Mouse (Mus musculus): ENCODE results near the gene Platr17. TPM values are rescaled to one million over a fixed set of nuclear protein-coding genes. Genes with fewer than 3 reads are reported as not detected.
"Not testable (repeated sequence)": the region's sequence is repeated elsewhere in the genome, so short reads cannot be mapped to it uniquely, and the experiment has no call there.

The Platr17 gene
- polyA plus RNA-seq, 1 experiment from 2014 or later = 0.55 TPM

DNA sequence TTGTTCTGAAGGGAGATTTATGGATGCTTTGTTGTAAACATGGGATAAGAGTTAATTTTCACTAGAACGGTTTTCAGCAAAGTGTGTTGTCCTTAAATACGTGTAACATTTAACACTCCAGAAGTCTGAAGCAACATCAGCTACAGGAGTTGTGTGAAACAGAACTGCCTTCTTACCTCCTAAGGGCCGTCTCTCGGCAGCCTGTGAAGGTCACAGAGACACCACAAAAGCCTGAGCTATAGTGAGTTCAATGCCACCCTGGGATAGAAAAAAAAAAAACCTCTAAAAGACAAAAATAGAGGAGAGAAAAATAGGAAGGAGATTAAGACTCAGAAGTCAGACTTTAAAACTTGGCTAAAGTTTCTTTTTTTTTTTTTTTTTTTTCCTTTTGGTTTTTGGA, 2.9 kb upstream of the Platr17 start:
- ATAC-seq = no peak
- Histone ChIP-seq H3K4me3 (ENCODE audit: low read depth, low read length) (no peak overlapping the region), H3K27me3 (replicated peaks; ENCODE audit: insufficient read depth, low read length) (no peaks in the 10 kb centered on the region), H3K4me1 (ENCODE audit: insufficient read depth, low read depth, low read length) (no peaks in the 10 kb centered on the region), H3K4me2 (replicated peaks; ENCODE audit: low read depth, low read length) (no peak overlapping the region), H3K9me3 (ENCODE audit: low read length) (no peaks in the 10 kb centered on the region), H3K36me3 (ENCODE audit: insufficient read depth, low read length) (no peaks in the 10 kb centered on the region), H3K27ac (ENCODE audit: low read length) (no peak overlapping the region), H3K9ac (replicated peaks; ENCODE audit: low read depth) (no peak overlapping the region)
- WGBS = 46% methylated on average over 4 of the region's 4 CpGs
- DNase-seq (ENCODE audit: low spot score) = no peak
- TF ChIP-seq CTCF (IDR thresholded peaks at IDR 0.05) = no peak
- no peak for TF ChIP-seq EP300 (IDR thresholded peaks at IDR 0.05)

DNA sequence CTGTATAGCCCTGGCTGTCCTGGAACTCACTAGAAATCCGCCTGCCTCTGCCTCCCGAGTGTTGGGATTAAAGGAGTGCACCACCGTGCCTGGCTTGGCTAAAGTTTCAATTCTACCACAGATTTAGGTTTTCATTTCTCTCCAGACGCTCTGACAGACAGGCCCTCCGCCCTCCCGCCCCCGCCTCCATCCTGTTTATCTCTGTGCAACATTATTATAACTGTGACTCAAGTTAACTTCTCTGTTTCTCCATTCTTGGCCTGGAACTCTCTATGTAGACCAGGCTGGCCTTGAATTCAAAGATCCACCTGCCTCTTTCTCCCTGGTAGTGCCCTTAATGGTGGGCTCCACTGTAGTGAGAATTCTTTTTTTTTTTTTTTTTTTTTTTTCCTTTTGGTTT, 2.4 kb upstream of the Platr17 start:
- WGBS = 57% methylated on average over 7 of the region's 7 CpGs
- H3K4me3 ChIP-seq (ENCODE audit: low read depth, low read length) = no peak overlapping the region
- H3K9me3 ChIP-seq (ENCODE audit: low read length) = no peaks in the 10 kb centered on the region
- H3K4me2 ChIP-seq (replicated peaks; ENCODE audit: low read depth, low read length) = no peak overlapping the region
- no peak overlapping the region for H3K27ac ChIP-seq (ENCODE audit: low read length)
- H3K27me3 ChIP-seq (replicated peaks; ENCODE audit: insufficient read depth, low read length) = no peaks in the 10 kb centered on the region
- no peak for DNase-seq (ENCODE audit: low spot score)
- TF ChIP-seq EP300 (IDR thresholded peaks at IDR 0.05) = no peak
- TF ChIP-seq CTCF (IDR thresholded peaks at IDR 0.05) = no peak
- H3K4me1 ChIP-seq (ENCODE audit: insufficient read depth, low read depth, low read length) = no peaks in the 10 kb centered on the region
- no peaks in the 10 kb centered on the region for H3K36me3 ChIP-seq (ENCODE audit: insufficient read depth, low read length)
- ATAC-seq = no peak
- no peak overlapping the region for H3K9ac ChIP-seq (replicated peaks; ENCODE audit: low read depth)

DNA sequence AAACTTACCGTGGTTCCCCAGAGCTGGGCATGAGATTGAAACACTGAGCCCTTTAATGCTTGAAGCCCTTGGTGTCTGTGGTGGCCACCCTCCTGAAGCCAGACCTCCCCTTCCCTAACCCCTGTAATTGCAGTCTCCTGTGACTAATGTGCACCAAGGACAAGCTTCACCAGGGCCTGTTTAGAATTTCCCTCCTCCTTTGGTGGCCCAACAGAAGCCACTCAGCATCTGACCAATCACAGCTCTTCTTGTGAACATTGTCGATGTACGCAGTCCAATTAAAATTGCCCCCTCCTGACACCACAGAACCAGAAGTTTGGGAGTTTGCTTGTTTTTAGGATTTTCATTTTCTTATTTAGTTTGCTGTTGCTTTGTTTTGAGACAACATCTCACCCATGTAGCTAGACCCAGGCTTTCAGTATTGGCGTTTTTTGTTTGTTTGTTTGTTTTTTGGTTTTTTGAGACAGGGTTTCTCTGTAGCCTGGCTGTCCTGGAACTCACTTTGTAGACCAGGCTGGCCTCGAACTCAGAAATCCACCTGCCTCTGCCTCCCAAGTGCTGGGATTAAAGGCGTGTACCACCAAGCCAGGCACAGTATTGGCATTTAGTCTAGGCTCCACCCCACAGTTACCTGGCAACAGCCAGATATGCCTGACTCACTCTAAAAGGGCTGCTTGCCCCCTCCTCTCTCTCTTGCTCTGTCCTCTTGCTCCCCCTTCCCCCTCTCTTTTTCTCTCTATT, 854 bp upstream of the Platr17 start:
- 63% methylated on average over 6 of the region's 6 CpGs for WGBS
- DNase-seq (ENCODE audit: low spot score); H3K9ac ChIP-seq (replicated peaks; ENCODE audit: low read depth); ATAC-seq; H3K27ac ChIP-seq (ENCODE audit: low read length); H3K4me1 ChIP-seq (ENCODE audit: insufficient read depth, low read depth, low read length); H3K4me3 ChIP-seq (ENCODE audit: low read depth, low read length); H3K36me3 ChIP-seq (ENCODE audit: insufficient read depth, low read length); H3K27me3 ChIP-seq (replicated peaks; ENCODE audit: insufficient read depth, low read length); H3K9me3 ChIP-seq (ENCODE audit: low read length); H3K4me2 ChIP-seq (replicated peaks; ENCODE audit: low read depth, low read length): not testable (repeated sequence)

DNA sequence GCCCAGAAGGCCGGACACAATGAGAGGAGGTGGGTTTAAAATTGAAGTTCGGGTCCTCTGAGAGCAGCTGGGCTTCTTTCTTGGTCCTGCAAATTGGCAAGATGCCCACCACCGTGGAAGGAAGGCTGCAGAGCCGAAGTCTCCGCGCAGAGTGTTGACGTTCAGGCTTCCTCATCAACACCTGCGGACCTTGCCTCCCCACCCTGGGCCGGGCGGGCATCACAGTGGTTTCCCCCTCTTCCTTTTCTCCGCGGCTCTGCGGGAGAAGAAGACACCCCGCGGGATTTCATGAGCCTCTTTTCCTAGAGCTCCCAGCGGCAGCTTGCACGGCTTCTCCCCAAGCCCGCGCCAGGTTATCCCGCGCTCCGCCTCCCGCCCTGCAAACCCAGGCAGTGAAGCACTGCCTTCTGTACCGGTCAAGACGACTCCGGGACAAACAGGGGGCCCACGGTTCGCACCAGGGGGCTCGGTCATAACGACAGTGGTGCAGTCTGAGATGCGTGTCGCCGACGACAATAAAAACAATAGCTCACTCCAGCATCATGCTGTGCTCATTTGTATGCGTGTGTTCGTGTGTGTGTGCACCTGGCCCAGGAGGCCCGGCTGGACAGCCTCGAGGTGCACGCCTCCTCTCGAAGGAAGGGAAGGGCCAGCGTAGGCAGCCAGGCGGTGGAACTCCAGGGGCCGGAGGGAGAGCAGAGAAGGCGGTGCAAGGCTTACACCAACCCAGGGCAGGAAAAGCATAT, 3.6 kb downstream of the Platr17 start:
- Histone ChIP-seq H3K36me3 (ENCODE audit: insufficient read depth, low read length) (peaks cover 13% of the 10 kb centered on the region; the same call in 1 of the 2 replicates), H3K9me3 (ENCODE audit: low read length) (no peaks in the 10 kb centered on the region), H3K27me3 (replicated peaks; ENCODE audit: insufficient read depth, low read length) (no peaks in the 10 kb centered on the region), H3K4me1 (ENCODE audit: insufficient read depth, low read depth, low read length) (peaks cover 4% of the 10 kb centered on the region; the same call in 1 of the 2 replicates), H3K27ac (ENCODE audit: low read length) (peak overlapping the region; percentile 98), H3K4me2 (replicated peaks; ENCODE audit: low read depth, low read length) (peak overlapping the region; percentile 95), H3K9ac (replicated peaks; ENCODE audit: low read depth) (peak overlapping the region; percentile 50), H3K4me3 (ENCODE audit: low read depth, low read length) (peak overlapping the region; percentile 88)
- ATAC-seq = peak; percentile 49
- under 1% methylated on average over 37 of the region's 44 CpGs for WGBS
- no peak for DNase-seq (ENCODE audit: low spot score)
- TF ChIP-seq CTCF (IDR thresholded peaks at IDR 0.05) (no peak), EP300 (IDR thresholded peaks at IDR 0.05) (no peak)

DNA sequence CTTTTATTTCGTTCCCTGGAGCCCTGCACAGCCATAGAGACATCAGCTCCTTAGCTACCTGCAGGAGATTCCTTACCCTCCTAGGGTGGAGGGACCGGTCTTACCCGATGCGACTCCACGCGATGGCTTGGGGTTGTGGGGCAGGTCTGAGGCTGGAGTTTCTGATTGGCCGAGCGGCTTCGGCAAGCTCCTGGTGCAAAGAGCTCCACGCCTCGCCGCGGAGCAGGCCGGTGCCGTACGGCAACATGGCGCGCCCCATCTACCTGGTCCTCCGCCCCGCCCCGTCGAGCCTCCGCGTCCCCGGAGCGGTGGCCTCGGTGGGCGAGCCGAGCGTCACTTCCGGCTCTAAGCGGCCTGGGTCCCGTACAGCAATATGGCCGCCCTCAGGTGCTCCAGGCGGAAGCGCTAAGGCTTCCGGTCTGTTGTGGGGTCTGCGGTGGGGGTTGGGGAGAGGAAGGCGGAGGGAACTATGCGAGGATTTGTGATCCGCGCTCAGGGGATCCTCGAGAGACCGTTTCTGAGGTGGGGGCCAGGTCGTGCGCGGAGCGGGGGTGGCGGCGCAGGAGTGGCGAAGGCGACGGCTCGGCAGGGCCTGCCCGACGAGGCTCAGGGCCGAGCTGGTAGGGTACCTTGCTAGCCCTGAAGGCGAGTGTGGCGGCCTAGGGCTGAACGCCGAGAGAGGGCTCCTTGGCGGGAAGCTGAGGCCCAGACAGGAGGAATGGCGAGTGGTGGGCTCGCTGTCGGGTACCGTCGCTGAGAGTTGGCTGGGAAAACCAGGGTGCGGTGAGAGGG, 4.3 kb downstream of the Platr17 start, which contains the start of gene Daxx:
Gene Daxx, plus strand, starts transcription at position 338 of the 792 bp plus-strand sequence.
- H3K9ac ChIP-seq (replicated peaks; ENCODE audit: low read depth) = peak within 1 kb of the TSS; percentile 96
- peak within 1 kb of the TSS; percentile 95 for H3K4me2 ChIP-seq (replicated peaks; ENCODE audit: low read depth, low read length)
- TF ChIP-seq EP300 (IDR thresholded peaks at IDR 0.05) = no peak
- H3K4me1 ChIP-seq (ENCODE audit: insufficient read depth, low read depth, low read length) = peaks cover 4% of the 10 kb centered on the region; the same call in 1 of the 2 replicates
- H3K4me3 ChIP-seq (ENCODE audit: low read depth, low read length) = peak within 1 kb of the TSS; percentile 88
- ATAC-seq (peak; percentile 97), DNase-seq (ENCODE audit: low spot score) (peak; percentile 99)
- H3K27me3 ChIP-seq (replicated peaks; ENCODE audit: insufficient read depth, low read length) = no peaks in the 10 kb centered on the region
- no peaks in the 10 kb centered on the region for H3K9me3 ChIP-seq (ENCODE audit: low read length)
- H3K27ac ChIP-seq (ENCODE audit: low read length) = peak within 1 kb of the TSS; percentile 98
- WGBS = under 1% methylated on average over 66 of the region's 68 CpGs
- peaks cover 19% of the 10 kb centered on the region; the same call in 1 of the 2 replicates for H3K36me3 ChIP-seq (ENCODE audit: insufficient read depth, low read length)

DNA sequence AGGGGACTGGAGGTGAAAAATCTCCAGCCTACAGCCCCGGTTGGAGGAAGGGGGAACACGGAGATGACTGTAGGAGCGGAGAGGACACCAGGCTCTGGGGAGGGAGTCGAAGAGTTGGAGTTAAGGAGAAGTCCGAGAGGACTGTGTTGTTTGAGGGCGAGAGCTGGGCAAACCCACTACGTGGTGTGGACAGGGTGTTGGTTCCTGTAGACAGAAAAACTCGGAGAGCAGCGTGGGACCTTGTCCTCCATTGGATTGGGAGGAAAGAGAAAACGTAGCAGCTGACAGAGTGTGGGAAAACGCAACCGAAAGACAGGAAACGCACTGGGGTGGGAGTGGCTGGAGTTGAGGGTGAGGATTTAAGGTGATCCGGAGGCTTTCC, 4.9 kb downstream of the Platr17 start:
- Histone ChIP-seq H3K4me2 (replicated peaks; ENCODE audit: low read depth, low read length) (peak overlapping the region; percentile 95), H3K27ac (ENCODE audit: low read length) (peak overlapping the region; percentile 98), H3K4me1 (ENCODE audit: insufficient read depth, low read depth, low read length) (peaks cover 5% of the 10 kb centered on the region), H3K27me3 (replicated peaks; ENCODE audit: insufficient read depth, low read length) (no peaks in the 10 kb centered on the region), H3K36me3 (ENCODE audit: insufficient read depth, low read length) (peaks cover 22% of the 10 kb centered on the region; the same call in 1 of the 2 replicates), H3K9me3 (ENCODE audit: low read length) (no peaks in the 10 kb centered on the region), H3K9ac (replicated peaks; ENCODE audit: low read depth) (peak overlapping the region; percentile 96), H3K4me3 (ENCODE audit: low read depth, low read length) (peak overlapping the region; percentile 88)
- no peak for TF ChIP-seq EP300 (IDR thresholded peaks at IDR 0.05)
- no peak for TF ChIP-seq CTCF (IDR thresholded peaks at IDR 0.05)
- WGBS = under 1% methylated on average over 14 of the region's 14 CpGs
- peak; percentile 90 for DNase-seq (ENCODE audit: low spot score)
- ATAC-seq = peak; percentile 14
